Mouse (Mus musculus) embryonic facial prominence, embryonic 10.5 days (tissue): ENCODE results near the gene Atg2b. TPM values are rescaled to one million over a fixed set of nuclear protein-coding genes. Genes with fewer than 3 reads are reported as not detected.
A peak's percentile ranks its signal among the peaks of the same experiment; 100 is the strongest.

Experiments
- DNase-seq: peaks from one replicate; pipeline ENCODE4 v3.0.0-alpha.2; 2017; ENCODE audit warnings: low spot score
- H3K27ac ChIP-seq: fragments of 300-500 bp; sonication (generic); replicated peaks from 2 replicates; pipeline ENCODE4 v1.5.1; 2016; ENCODE audit warnings: mild to moderate bottlenecking
- H3K27me3 ChIP-seq: fragments of 300-500 bp; sonication (generic); replicated peaks from 2 replicates; pipeline ENCODE4 v1.6.1; 2016; ENCODE audit warnings: low read depth, mild to moderate bottlenecking; ENCODE audit not compliant: poor library complexity, severe bottlenecking
- H3K36me3 ChIP-seq: fragments of 300-500 bp; sonication (generic); replicated peaks from 2 replicates; pipeline ENCODE4 v1.6.1; 2016; ENCODE audit warnings: mild to moderate bottlenecking, moderate library complexity
- H3K4me1 ChIP-seq: fragments of 300-500 bp; sonication (generic); 2 replicates; pipeline ENCODE4 v1.6.1; 2016
- H3K4me3 ChIP-seq: fragments of 300-500 bp; sonication (generic); 2 replicates; pipeline ENCODE4 v1.5.1; 2016; ENCODE audit warnings: mild to moderate bottlenecking, moderate library complexity
- H3K9me3 ChIP-seq: fragments of 300-500 bp; sonication (generic); 2 replicates; pipeline ENCODE4 v1.6.1; 2016; ENCODE audit warnings: mild to moderate bottlenecking
- WGBS: fragments of 180-500 bp; shearing (Covaris S2); methylation state at CpG from one replicate; pipeline ENCODE4 v1.1.7; 2016; 5-methylcytosine and 5-hydroxymethylcytosine counted together
- polyA plus RNA-seq: library from polyadenylated mRNA; unstranded; fragments of >200 nt; fragmentation: Nextera tagmentation; extraction: Ambion mirVana; gene quantifications from 2 replicates; pipeline ENCODE4 v1.2.1, GENCODE M21; 2016

Atg2b gene
- polyA plus RNA-seq, 1 experiment from 2014 or later, result 14.3 TPM

DNA sequence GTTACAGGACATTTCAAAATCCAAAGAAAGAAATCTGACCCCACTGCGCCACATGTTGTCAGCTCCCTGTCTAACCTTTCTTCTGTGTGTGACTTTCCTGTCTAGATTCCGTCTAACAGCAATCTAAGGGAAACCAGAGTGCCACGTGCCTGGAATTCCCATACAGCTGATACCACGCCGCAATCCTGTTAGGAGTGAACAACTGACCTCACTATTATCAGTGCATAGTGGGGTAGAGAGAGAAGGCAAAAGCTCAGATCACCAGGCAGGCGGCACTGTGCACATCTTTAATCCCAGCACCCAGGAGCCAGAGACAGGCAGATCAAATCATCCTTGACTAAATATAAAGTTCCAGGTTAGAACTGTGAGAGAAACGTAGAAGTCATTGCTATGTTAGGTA is 29.2 kb downstream of the Atg2b start:
- WGBS, result 91% methylated on average over 7 of the region's 7 CpGs
- Histone ChIP-seq H3K4me3 (no peak overlapping the region), H3K9me3 (no peaks in the 10 kb centered on the region), H3K4me1 (no peaks in the 10 kb centered on the region), H3K36me3 (peaks cover 98% of the 10 kb centered on the region), H3K27me3 (no peaks in the 10 kb centered on the region), H3K27ac (no peak overlapping the region)
- no peak for DNase-seq

DNA sequence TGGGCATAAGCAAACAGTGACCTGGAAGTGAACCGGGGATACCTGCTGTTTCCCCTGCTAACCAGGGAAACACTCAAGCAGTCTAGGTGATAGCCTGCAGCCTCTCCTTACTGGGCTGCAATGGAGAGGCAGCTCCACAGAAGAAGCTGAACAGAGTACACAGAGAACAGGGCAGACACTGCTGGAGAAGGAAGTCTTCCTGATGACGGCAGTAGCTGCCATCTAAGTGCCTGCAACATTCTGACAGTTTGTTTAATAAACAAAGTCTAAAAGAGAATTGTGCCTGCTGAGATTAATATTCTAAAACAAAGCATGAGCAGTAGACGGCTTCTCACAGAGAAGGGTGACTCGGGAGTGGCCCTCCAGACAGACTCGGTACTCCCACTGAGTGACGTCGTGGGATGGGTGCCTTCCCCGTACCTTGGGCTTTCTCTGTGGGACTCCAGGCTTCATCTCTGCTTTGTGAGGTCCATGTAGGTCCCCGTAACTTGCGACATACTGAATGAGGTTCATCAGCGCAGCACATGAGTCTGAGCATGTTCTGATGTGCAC is 42.2 kb downstream of the Atg2b start:
- Histone ChIP-seq H3K4me1 (no peaks in the 10 kb centered on the region), H3K9me3 (no peaks in the 10 kb centered on the region), H3K27me3 (no peaks in the 10 kb centered on the region), H3K4me3 (no peak overlapping the region), H3K27ac (no peak overlapping the region), H3K36me3 (peaks cover 100% of the 10 kb centered on the region)
- 94% methylated on average over 11 of the region's 11 CpGs for WGBS
- DNase-seq, result no peak

DNA sequence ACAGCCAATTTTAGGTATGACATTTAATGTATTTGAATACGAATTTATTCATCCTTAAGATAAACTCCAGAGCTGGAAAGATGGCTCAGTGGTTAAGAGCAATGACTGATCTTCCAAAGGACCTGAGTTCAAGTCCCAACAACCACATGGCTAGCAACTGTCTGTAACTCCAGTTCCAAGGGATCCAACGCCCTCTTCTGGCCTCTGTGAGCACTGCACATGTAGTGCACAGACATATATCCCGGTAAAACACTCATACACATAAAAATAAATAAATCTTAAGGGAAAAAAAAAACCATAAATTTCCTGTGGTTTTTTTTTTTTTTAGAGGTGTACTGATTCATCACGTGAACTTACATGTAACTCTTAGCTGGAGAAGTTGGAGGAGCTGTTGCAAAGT is 47.5 kb downstream of the Atg2b start:
- Histone ChIP-seq H3K9me3 (no peaks in the 10 kb centered on the region), H3K4me3 (no peak overlapping the region), H3K27me3 (no peaks in the 10 kb centered on the region), H3K27ac (no peak overlapping the region), H3K36me3 (peaks cover 100% of the 10 kb centered on the region), H3K4me1 (no peaks in the 10 kb centered on the region)
- DNase-seq, result no peak
- WGBS, result 82% methylated on average over 4 of the region's 4 CpGs

DNA sequence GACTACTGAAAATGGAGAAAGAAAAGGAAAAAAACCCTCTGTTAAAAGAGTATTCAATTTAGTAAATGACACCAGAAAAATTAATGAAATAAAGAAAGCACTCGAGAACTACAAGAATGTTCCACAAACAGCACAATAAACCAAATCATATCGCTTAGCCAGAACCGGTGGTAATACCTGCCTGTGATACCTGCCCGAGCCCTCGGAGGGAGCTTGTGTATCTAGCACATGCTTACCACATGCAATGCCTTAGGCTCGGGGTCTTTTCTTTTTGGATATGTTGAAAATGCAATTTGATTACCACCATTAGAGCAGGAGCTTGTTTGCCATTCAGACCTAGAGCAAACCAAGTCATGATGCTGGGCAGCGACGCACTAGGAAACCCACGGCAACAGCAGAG is 48.5 kb downstream of the Atg2b start:
- H3K27me3 ChIP-seq, result no peaks in the 10 kb centered on the region
- 93% methylated on average over 9 of the region's 9 CpGs for WGBS
- no peak for DNase-seq
- no peaks in the 10 kb centered on the region for H3K9me3 ChIP-seq
- H3K4me3 ChIP-seq, result no peak overlapping the region
- no peaks in the 10 kb centered on the region for H3K4me1 ChIP-seq
- H3K36me3 ChIP-seq, result peaks cover 98% of the 10 kb centered on the region
- H3K27ac ChIP-seq, result no peak overlapping the region

DNA sequence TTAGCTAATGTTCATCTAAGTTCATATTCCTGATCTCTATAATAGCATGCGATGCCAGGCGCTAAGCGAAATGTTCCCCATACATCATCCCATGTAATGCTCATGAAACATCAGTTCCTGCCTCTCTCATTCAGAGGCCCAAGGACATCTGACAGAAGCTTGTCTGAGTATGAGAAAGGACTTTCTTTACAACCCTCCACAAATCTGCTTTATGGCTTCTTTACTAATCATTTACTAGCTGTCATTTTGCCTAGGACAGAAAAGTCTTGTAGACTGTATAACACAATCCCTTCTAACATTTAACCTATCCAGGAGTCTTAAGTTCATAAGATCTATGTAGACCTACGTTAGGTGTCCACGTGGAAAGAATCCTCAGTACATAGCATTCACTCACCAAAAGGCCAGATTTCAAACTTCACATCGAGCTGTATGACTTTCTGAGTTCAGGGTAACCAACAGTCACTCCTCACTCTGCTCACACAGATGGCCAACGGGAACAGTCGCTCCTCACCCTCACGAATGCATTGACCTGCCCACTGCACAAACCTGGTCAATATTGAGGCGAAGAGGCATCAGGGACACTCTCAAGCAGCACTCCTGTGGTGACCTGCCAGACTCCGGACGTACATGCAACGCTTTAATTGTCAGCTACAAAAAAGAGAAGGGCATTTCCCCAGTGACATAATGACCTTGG is 50.5 kb downstream of the Atg2b start:
- Histone ChIP-seq H3K27me3 (no peaks in the 10 kb centered on the region), H3K4me3 (no peak overlapping the region), H3K36me3 (peaks cover 85% of the 10 kb centered on the region), H3K9me3 (no peaks in the 10 kb centered on the region), H3K4me1 (no peaks in the 10 kb centered on the region), H3K27ac (no peak overlapping the region)
- WGBS, result 95% methylated on average over 13 of the region's 13 CpGs
- no peak for DNase-seq

DNA sequence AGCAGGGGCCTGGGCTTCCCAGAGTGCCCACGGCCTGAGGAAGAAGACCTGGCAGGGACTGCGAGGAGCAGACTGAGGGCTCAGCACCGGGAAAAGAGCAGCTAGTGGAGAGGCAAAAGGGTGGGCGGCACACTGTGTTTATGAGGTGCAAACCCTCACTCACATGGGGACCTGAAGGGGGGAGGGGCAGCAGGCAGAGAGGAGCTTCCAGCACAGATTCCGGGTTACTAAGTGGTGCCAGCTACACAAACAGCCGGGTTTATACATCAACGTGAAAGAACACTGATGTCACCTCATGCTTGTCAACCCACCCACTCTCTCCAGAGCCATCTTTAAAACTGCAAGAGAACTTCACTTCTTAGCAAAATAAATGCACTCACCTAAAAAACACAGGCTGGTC is 59.2 kb downstream of the Atg2b start:
- 63% methylated on average over 7 of the region's 7 CpGs for WGBS
- DNase-seq, result no peak
- Histone ChIP-seq H3K4me3 (no peak overlapping the region), H3K36me3 (peaks cover 70% of the 10 kb centered on the region), H3K4me1 (0 out of 2 replicates have a peak, but pooled peaks cover 2% of the 10 kb centered on the region), H3K9me3 (no peaks in the 10 kb centered on the region), H3K27ac (no peak overlapping the region), H3K27me3 (no peaks in the 10 kb centered on the region)

DNA sequence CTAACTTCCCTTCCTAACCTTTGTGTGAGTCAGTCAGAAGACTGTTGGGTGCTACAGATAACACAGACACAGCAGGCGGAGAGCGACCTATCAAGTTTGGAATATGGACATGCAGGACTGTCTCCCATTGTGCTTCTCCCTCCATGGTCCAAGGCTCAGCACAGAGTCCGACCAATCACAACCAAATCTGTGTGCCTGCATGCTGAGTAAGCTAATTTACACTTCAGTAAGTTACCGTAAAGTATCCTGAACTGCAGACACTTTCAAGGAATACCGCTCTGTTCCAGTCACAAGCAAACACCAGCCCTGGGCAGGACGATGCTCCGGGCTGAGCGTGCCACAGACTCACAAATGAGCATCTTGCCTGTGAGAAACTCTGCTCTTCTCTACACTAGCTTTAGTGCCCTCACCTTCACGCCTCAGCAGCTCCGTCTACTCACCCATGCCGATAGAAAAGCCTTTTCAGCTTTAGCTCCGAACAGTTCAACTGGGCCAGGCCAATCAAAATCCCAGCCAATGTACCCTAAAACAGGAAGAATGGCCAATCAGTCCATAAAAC is 62.0 kb downstream of the Atg2b start:
- H3K27ac ChIP-seq, result no peak overlapping the region
- WGBS, result 83% methylated on average over 12 of the region's 12 CpGs

DNA sequence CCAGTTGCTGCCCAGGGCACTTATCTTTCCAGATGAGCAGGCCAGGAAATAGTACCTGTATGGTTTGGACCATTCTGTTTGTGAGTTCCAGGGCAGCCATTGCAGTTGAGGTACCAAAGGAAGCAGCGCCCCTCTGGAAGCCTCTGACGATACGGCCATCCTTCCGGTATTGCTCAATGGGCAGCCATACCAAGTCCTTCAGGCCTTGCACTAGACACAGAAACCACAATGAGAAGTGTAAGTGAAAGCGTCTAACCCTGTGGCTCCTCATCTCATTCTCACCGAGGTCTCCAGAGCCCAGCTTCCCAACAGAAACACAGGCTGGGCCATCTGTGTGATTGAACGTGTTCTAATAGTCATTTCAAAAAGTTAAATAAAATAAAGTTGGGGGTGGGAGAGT is 63.0 kb downstream of the Atg2b start:
- peaks cover 83% of the 10 kb centered on the region for H3K36me3 ChIP-seq
- no peaks in the 10 kb centered on the region for H3K9me3 ChIP-seq
- H3K4me1 ChIP-seq, result 0 out of 2 replicates have a peak, but pooled peaks cover 2% of the 10 kb centered on the region
- H3K4me3 ChIP-seq, result no peak overlapping the region
- no peak overlapping the region for H3K27ac ChIP-seq
- no peaks in the 10 kb centered on the region for H3K27me3 ChIP-seq
- WGBS, result 97% methylated on average over 7 of the region's 7 CpGs
- no peak for DNase-seq

More for the DNA sequence above, 62.0 kb downstream of the Atg2b start:
- Histone ChIP-seq H3K27me3 (no peaks in the 10 kb centered on the region), H3K4me3 (no peak overlapping the region), H3K4me1 (0 out of 2 replicates have a peak, but pooled peaks cover 2% of the 10 kb centered on the region), H3K36me3 (peaks cover 82% of the 10 kb centered on the region), H3K9me3 (no peaks in the 10 kb centered on the region)
- DNase-seq, result no peak

DNA sequence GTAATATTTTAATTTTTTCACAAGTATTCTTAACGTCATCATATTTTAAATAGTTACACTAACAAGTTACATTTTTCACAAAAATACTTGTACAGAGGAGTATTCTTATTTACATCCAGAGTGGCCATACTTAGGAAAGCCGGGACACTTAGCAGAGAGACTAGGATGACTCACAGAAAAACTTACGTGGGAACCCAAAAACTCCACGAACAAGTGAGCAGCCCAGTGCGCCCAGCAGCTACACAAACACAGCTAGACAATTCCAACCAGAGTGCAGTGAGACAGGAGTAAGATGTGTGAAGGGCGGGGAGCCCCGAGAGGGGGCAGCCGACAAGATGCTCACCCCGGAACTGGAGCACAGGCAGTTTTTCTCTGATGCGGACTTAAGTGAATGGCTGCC is 71.5 kb downstream of the Atg2b start:
- Histone ChIP-seq H3K27ac (no peak overlapping the region), H3K4me3 (no peak overlapping the region), H3K36me3 (peaks cover 40% of the 10 kb centered on the region), H3K9me3 (no peaks in the 10 kb centered on the region), H3K4me1 (peaks cover 6% of the 10 kb centered on the region; the same call in 1 of the 2 replicates), H3K27me3 (no peaks in the 10 kb centered on the region)
- no peak for DNase-seq
- 91% methylated on average over 10 of the region's 10 CpGs for WGBS

DNA sequence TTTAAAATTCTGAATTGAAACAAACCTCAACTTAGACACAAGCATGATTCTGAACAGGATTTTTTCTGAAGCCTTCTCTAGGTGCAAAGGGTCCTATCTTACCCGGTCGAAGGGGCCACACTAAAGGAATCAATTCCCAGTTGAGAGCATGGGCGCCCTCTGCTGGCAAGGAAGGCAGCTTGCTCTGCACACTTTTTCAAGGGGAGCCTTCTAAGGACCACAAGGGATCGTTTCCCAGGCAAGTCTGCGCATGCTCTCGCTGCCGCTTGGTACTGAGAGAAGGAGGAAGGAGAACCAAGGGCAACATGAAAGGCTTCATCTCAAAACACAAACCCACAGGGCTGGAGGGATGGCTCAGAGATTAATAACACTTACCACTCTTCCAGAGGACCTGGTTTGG is 73.3 kb downstream of the Atg2b start:
- WGBS, result 12% methylated on average over 7 of the region's 7 CpGs
- H3K4me3 ChIP-seq, result no peak overlapping the region
- DNase-seq, result peak; percentile 86
- H3K36me3 ChIP-seq, result peaks cover 22% of the 10 kb centered on the region
- no peaks in the 10 kb centered on the region for H3K9me3 ChIP-seq
- H3K27me3 ChIP-seq, result no peaks in the 10 kb centered on the region
- H3K4me1 ChIP-seq, result peaks cover 6% of the 10 kb centered on the region; the same call in 1 of the 2 replicates
- H3K27ac ChIP-seq, result no peak overlapping the region

DNA sequence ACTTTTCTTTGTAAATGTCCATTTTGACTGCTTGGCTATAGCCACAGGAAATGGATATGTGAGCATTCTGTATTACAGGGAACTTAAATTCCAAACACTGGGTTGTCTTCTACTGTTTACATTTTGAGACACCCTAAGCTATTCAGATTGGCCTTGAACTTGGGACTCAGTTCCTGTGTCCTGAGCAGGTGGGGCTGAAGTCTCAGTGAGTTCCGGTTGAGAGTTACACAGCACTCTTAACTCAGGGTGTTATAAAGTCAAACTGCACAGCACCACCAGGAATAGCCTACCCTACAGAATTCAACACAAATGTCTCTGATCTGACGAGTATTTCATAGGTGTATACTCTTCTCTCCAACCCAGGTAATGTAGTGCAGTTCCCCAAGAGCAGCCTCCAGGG is 74.0 kb downstream of the Atg2b start:
- peaks cover 15% of the 10 kb centered on the region for H3K36me3 ChIP-seq
- WGBS, result 89% methylated on average over 2 of the region's 2 CpGs

DNA sequence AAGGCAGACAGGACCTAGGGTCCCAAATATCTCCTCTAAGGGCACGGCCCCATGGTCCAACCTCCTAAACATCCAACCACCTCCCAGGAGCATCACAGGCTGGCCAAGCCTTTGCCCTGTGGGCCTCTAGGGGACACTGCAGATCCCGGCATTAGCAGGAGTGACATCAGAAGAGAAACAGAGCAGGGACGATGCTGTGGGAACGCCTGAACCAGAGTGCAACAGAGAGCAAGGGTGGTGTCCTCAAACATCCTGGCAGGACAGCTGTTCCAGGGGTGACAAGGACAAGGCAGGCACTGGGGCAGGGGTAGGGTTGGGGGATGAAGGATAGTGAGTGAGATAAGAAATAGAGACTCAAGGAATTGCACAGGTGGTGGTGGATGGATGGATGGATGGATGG is 78.1 kb downstream of the Atg2b start:
- no peak overlapping the region for H3K4me3 ChIP-seq
- H3K36me3 ChIP-seq, result no peaks in the 10 kb centered on the region
- no peak overlapping the region for H3K27ac ChIP-seq
- 81% methylated on average over 4 of the region's 4 CpGs for WGBS
- H3K27me3 ChIP-seq, result no peaks in the 10 kb centered on the region
- no peak for DNase-seq
- peaks cover 23% of the 10 kb centered on the region for H3K4me1 ChIP-seq
- H3K9me3 ChIP-seq, result no peaks in the 10 kb centered on the region

More for the DNA sequence above, 74.0 kb downstream of the Atg2b start:
- no peak for DNase-seq
- Histone ChIP-seq H3K4me1 (peaks cover 7% of the 10 kb centered on the region), H3K27me3 (no peaks in the 10 kb centered on the region), H3K27ac (no peak overlapping the region), H3K9me3 (no peaks in the 10 kb centered on the region), H3K4me3 (no peak overlapping the region)

DNA sequence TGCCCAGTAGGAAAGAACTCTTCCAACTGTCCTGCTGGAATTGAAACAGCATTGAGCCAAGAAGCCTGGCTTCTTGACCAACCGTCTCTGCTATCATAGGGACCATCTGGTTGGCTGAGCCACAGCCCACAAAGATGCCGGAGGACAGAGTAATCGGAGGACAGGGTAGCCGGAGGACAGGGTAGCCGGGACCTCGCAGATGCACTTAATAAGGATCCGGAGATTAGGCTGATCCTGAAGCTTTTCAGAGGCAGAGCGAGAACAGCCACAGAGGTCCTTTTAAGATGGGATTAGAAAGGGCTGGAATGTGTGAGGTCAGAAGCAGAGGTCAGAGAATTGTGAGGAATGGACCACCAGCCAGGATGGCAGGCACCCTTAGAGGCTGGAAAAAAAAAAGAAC is 79.8 kb downstream of the Atg2b start:
- WGBS, result 12% methylated on average over 8 of the region's 8 CpGs
- peak overlapping the region; percentile 8; the same call in 1 of the 2 replicates for H3K27ac ChIP-seq
- DNase-seq, result peak; percentile 46
- H3K36me3 ChIP-seq, result no peaks in the 10 kb centered on the region
- no peaks in the 10 kb centered on the region for H3K27me3 ChIP-seq
- no peak overlapping the region for H3K4me3 ChIP-seq
- no peaks in the 10 kb centered on the region for H3K9me3 ChIP-seq
- peaks cover 21% of the 10 kb centered on the region for H3K4me1 ChIP-seq
